Mouse (Mus musculus) gastrocnemius, adult 2 months (tissue): Measurements from ENCODE around the gene Efemp2. TPM values are rescaled to one million over a fixed set of nuclear protein-coding genes. Genes with fewer than 3 reads are reported as not detected.

ENCODE experiments used
- DNase-seq: peaks from one replicate; pipeline ENCODE4 v3.0.0; 2022
- H3K27ac ChIP-seq: fragments of 200-600 bp; 2 replicates; pipeline ENCODE4 v1.8.1; 2022; ENCODE audit warnings: mild to moderate bottlenecking
- H3K4me3 ChIP-seq: fragments of 200-600 bp; 2 replicates; pipeline ENCODE4 v1.8.1; 2022; ENCODE audit warnings: mild to moderate bottlenecking, moderate library complexity
- CTCF ChIP-seq: fragments of 200-600 bp; IDR thresholded peaks from 2 replicates; pipeline ENCODE4 v1.8.1; 2022; ENCODE audit warnings: antibody characterized with exemption, mild to moderate bottlenecking, moderate library complexity
- intact Hi-C: fragments of 180-260 bp; cut with DNase I; formaldehyde crosslinking; loops from one replicate; pipeline ENCODE4 v1.15.1; 2025
- total RNA-seq, 2 experiments: library from RNA; stranded (reverse); gene quantifications; 2 replicates each; pipeline ENCODE4 v1.2.3; 2021

Efemp2 gene
- total RNA-seq, 2 experiments from 2014 or later: 3.4 to 6.6 TPM

DNA sequence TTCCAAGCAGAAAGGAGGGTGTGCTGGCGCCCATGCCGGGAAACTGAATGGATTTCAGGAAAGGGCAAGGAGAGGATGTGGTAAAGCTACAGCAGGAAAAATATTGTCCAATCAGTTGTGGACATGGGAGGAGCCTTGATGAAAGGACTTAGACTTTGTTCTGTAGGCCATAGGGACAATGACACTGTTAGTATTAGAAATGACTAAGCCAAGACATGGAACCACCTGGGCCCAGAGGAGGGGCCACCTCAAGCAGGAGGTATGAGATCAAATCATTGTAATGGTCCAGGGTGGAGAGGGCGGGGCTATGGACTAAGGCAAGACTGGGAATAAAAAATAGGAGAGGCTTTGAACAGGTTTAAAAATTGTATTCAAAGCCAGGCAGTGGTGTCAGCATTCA lies 45.0 kb downstream of the Efemp2 start:
- H3K27ac ChIP-seq: no peak overlapping the region
- DNase-seq: no peak
- no peak for TF ChIP-seq CTCF
- H3K4me3 ChIP-seq: no peak overlapping the region
- intact Hi-C loops: no loop called here

DNA sequence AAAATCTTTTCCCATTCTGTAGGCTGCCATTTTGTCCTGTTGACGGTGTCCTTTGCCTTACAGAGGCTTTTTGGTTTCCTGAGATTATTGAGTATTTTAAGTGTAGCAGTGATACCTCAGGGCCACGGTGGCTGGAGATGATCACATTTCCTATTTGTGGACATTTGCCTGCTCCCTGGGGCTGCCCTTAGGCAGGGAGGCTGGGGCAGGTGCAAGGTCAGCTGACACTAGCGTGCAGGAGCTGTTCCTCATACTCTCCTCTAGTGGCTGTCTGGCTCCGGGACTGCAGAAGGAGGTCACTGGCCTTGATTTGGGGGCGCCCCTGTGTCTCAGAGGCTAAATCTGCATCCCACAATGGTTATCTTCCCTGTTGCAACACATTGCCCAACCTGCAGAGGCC lies 51.5 kb downstream of the Efemp2 start:
- TF ChIP-seq CTCF: no peak
- intact Hi-C loops: no loop called here
- Histone ChIP-seq H3K27ac (peak overlapping the region; percentile 35; the same call in 1 of the 2 replicates), H3K4me3 (no peak overlapping the region)
- peak; percentile 40 for DNase-seq

DNA sequence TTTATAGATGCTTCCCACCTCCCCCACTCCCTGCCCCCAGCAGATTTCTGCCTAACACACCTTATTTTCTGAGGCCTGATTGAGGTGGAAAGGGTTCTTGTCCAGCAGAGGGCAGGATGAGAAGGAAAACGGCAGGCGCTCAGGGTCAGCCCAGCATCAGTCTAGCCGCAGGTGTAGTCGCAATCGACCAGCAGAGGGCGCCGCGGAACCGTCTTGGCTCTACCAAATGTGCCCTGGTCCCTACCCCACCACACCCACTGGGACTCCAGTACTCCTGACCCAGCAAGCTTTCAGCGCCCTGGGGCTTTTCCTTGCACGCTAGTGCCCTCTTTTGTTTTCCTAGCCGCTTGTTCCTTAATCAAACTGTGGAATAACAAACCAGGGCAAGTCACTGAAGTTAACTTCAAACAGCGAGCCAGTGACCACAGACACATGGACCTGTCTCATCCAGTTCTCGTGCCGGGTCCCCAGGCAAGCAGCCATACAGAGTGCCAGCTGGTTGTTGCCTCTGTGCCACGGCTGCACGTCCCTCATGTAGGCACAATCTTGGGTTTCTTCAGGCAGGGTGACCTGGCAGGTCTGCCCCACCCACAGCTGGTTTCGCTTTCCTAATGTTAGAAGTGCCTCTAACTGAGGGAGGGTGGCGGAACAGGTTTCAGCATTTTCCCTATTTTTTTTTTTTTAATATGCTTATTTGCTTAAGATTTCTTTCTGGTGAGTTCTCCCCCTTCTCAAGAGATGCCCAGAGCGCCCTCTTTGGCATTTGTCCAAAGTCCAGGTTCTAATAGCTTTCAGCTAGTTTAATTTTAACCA lies 55.8 kb downstream of the Efemp2 start:
- Histone ChIP-seq H3K27ac (peak overlapping the region; percentile 43), H3K4me3 (peak overlapping the region; percentile 64)
- TF ChIP-seq CTCF: peak; percentile 98
- peak; percentile 98 for DNase-seq
- intact Hi-C loops: loop anchor here (1.0 kb wide), 1 partner anchor 39 kb away; the partner anchor contains the start of gene Ap5b1

DNA sequence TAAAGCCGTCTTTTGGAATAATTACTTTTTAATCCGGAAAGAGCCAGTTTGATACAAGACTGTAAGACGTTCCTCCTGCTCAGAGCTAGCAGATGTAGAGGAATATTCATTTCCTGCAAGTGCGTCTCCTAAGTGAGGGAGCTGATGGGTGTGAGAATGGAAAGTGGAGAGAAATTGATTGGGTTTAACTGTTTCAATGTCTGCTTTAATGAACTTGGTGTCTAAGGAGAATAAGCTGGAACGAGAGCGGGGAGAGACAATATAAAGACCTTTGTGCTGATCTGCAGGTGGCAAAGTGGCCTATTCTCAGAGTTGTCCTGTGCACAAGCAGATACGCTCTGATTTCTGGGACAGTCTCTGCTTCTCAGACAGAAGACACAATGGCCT lies 56.4 kb downstream of the Efemp2 start:
- intact Hi-C loops: no loop called here
- Histone ChIP-seq H3K4me3 (peak overlapping the region; percentile 64), H3K27ac (no peak overlapping the region)
- no peak for DNase-seq
- TF ChIP-seq CTCF: no peak

Other genes with a start within 250 kb of the Efemp2 start
- gene Pacs1, start 200.8 kb upstream of the Efemp2 start, total RNA-seq: 1 to 10 TPM; 5.2 to 8.5 TPM
- 10 to 100 TPM; 66.5 to 78.9 TPM for gene Sf3b2, start 178.5 kb upstream of the Efemp2 start, total RNA-seq
- gene Gal3st3, start 175.6 kb upstream of the Efemp2 start, total RNA-seq: under 1 TPM in 1 of 2 experiments, not detected in 1; 0.11 TPM
- gene Catsper1, start 138.2 kb upstream of the Efemp2 start, total RNA-seq: not detected
- gene Cst6, start 124.4 kb upstream of the Efemp2 start, total RNA-seq: 10 to 100 TPM; 27.5 to 44.2 TPM
- gene Eif1ad, start 107.2 kb upstream of the Efemp2 start, total RNA-seq: 10 to 100 TPM; 15.7 to 17.9 TPM
- gene Banf1, start 106.8 kb upstream of the Efemp2 start, total RNA-seq: 100 to 1,000 TPM; 122 to 144 TPM
- gene Sart1, start 85.3 kb upstream of the Efemp2 start, total RNA-seq: 10 to 100 TPM; 40.1 to 50.3 TPM
- gene Tsga10ip, start 71.4 kb upstream of the Efemp2 start, total RNA-seq: 1 to 10 TPM; 1.3 to 2.7 TPM
- 100 to 1,000 TPM; 503 to 688 TPM for gene Drap1, start 49.0 kb upstream of the Efemp2 start, total RNA-seq
- 10 to 100 TPM; 34.0 to 38.0 TPM for gene AI837181, start 48.8 kb upstream of the Efemp2 start, total RNA-seq
- gene Fosl1, start 26.4 kb upstream of the Efemp2 start, total RNA-seq: not detected
- gene Ccdc85b, start 16.1 kb upstream of the Efemp2 start, total RNA-seq: 1 to 10 TPM; 3.9 to 7.2 TPM
- gene Fibp, start 13.3 kb upstream of the Efemp2 start, total RNA-seq: 10 to 100 TPM; 33.9 to 35.8 TPM
- gene Ctsw, start 5.4 kb upstream of the Efemp2 start, total RNA-seq: not detected
- gene Mus81, start 14.4 kb downstream of the Efemp2 start, total RNA-seq: 10 to 100 TPM; 20.1 to 23.3 TPM
- 10 to 100 TPM; 52.8 to 72.0 TPM for gene Cfl1, start 16.5 kb downstream of the Efemp2 start, total RNA-seq
- 1 to 10 TPM in 1 of 2 experiments, under 1 TPM in 1; 0.92 to 1.6 TPM for gene 1700020D05Rik, start 29.8 kb downstream of the Efemp2 start, total RNA-seq
- gene Snx32, start 36.6 kb downstream of the Efemp2 start, total RNA-seq: 1 to 10 TPM; 5.8 to 8.0 TPM
- not detected for gene Ovol1, start 86.7 kb downstream of the Efemp2 start, total RNA-seq
- 1 to 10 TPM; 2.0 to 2.3 TPM for gene Ap5b1, start 94.1 kb downstream of the Efemp2 start, total RNA-seq
- gene Rnaseh2c, start 127.9 kb downstream of the Efemp2 start, total RNA-seq: 10 to 100 TPM; 42.4 to 53.6 TPM
- 10 to 100 TPM; 20.9 to 23.7 TPM for gene Kat5, start 136.3 kb downstream of the Efemp2 start, total RNA-seq
- gene Rela, start 163.5 kb downstream of the Efemp2 start, total RNA-seq: 10 to 100 TPM; 14.6 to 14.7 TPM
- 10 to 100 TPM in 1 of 2 experiments, 1 to 10 TPM in 1; 10.0 to 11.0 TPM for gene Sipa1, start 189.8 kb downstream of the Efemp2 start, total RNA-seq
- gene Map3k11, start 214.8 kb downstream of the Efemp2 start, total RNA-seq: 10 to 100 TPM in 1 of 2 experiments, 1 to 10 TPM in 1; 8.7 to 11.8 TPM
- 10 to 100 TPM; 12.6 to 14.0 TPM for gene Pcnx3, start 215.0 kb downstream of the Efemp2 start, total RNA-seq
- not detected for gene Kcnk7, start 230.4 kb downstream of the Efemp2 start, total RNA-seq